Mouse (Mus musculus): Measurements from ENCODE around the gene Mtx1.

Mtx1 gene

GRCm38 (mm10) chr3:89214681-89215411, 12.0 kb downstream of the Mtx1 start, which contains the start of gene Thbs3:
TSS of gene Thbs3 (plus strand) at chr3:89215180.
- no peak for DNase-seq (ENCODE audit: low spot score in 2 of 2)

DNA sequence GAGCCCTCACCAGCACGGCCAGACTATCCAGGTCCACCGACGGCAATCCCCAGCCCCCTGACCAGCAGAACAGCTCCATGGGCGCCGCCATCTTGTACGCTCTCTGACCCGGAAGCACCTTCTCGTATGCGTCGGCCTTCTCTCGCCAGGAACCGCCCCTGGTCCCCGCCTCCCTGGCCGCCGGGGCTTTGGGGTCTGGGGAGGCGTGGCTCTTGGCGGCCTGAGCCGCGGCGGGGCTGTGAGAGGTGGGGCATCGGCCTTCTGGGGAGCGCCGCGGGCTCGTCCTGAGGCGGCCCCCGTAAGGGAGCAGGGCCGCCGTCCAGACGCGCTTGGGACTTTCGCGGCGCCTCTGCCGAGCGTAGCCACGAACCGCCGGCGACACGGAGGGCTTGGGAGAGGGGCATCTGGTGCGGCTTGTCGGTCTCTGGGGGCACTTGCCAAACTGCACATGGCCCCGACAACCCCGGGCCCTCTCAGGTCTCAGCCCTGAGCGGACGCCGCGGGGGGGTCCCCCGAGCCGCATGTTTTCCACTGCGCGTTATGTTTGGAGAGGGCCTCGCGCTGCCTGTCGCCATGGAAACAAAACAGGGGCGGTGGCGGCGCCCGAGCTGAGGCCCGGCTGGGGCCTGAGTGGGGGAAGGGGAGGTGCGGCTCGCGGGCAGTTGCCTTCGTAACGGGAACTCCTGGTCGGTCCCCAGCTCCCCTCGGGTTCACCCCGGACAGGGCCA, 12.9 kb downstream of the Mtx1 start:
- DNase-seq (ENCODE audit: low spot score in 2 of 2), result peak; percentile 78 to 84

GRCm38 (mm10) chr3:89210731-89211130, 16.2 kb downstream of the Mtx1 start:
- no peak for DNase-seq (ENCODE audit: low spot score in 2 of 2)

GRCm38 (mm10) chr3:89210162-89210561, 16.7 kb downstream of the Mtx1 start:
- no peak for DNase-seq (ENCODE audit: low spot score in 2 of 2)

DNA sequence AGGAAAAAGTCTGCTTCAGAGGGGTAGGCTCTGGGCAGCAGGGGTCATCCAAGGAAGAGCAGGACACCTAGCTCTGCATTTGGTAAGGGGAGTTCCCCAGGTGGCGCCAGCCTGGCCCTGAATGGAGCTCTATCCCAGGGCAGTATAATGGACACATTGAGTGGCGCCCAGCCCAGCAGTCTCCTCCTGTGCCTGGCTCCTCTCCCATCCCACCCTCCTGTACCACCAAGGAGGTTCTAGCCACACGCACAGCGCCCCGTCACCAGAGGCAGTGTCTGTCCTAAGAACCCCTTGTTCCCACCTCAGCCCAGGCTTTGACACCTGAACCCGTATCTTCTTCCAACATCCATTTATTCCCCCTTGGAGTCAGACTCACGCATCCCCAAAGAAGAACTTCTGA, 17.2 kb downstream of the Mtx1 start:
- DNase-seq (ENCODE audit: low spot score in 2 of 2), result no peak

DNA sequence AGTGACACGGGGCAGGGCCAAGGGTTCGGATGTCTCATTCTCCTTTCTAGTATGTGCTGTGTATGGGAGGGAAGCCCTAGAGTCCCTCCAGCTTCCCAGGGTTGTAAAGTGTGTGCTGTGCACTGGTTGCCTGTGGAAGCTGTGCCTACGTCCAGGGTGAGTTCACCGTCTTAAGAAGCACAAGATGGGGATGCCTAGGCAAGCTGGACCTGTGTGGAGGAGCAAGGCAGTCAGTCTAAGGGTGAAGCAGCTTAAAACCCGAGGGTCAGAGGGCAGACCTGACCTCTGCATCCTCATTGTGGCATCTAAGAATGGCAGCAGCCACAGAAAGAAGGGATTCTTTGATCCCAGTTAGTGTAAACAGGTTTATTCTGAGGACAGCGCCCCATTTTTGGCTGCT, 18.2 kb downstream of the Mtx1 start:
- no peak for DNase-seq (ENCODE audit: low spot score in 2 of 2)

DNA sequence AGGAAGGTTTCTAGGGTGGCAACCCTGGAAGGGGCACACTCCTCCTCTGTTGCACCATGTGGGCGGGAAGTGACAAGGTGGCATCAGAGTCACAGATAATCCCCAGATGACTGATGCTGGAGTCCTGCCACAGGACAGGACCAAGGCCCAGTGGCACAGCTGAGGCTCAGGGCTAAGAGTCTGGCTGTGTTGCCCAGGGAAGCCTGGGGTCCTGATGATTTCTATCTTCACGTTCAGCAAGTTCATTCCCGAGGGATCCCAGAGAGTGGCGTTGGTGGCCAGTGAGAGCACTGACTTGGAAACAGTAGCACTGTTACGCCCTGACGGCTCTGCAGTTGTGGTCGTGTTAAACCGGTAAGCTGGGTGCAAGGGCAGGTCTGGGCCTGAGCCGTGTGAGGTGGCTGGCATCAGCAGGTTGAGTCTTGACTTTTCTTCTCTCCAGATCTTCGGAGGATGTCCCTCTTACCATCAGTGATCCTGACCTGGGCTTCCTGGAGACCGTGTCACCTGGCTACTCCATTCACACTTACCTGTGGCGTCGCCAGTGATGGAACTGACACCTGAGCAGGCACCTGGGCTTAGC, 18.7 kb downstream of the Mtx1 start:
- DNase-seq (ENCODE audit: low spot score in 2 of 2), result no peak

GRCm38 (mm10) chr3:89206695-89207094, 20.2 kb downstream of the Mtx1 start:
- no peak for DNase-seq (ENCODE audit: low spot score in 2 of 2)

DNA sequence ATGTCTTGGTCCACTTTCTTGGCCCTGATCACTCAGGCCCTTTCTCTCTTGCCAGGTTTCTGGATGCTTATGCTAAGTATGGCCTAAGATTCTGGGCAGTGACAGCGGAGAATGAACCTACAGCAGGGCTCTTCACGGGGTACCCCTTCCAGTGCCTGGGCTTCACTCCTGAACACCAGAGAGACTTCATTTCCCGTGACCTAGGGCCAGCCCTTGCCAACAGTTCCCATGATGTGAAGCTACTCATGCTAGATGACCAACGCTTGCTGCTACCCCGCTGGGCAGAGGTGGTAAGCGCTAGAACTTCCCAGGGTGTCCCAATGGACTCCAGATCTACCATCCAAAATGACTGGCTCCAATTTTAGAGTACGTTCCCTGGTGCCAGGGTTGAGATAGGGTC, 20.8 kb downstream of the Mtx1 start:
- no peak for DNase-seq (ENCODE audit: low spot score in 2 of 2)

- no peak for DNase-seq (ENCODE audit: low spot score in 2 of 2)
Measured at GRCm38 (mm10) chr3:89203142-89203514, 23.8 kb downstream of the Mtx1 start.

DNA sequence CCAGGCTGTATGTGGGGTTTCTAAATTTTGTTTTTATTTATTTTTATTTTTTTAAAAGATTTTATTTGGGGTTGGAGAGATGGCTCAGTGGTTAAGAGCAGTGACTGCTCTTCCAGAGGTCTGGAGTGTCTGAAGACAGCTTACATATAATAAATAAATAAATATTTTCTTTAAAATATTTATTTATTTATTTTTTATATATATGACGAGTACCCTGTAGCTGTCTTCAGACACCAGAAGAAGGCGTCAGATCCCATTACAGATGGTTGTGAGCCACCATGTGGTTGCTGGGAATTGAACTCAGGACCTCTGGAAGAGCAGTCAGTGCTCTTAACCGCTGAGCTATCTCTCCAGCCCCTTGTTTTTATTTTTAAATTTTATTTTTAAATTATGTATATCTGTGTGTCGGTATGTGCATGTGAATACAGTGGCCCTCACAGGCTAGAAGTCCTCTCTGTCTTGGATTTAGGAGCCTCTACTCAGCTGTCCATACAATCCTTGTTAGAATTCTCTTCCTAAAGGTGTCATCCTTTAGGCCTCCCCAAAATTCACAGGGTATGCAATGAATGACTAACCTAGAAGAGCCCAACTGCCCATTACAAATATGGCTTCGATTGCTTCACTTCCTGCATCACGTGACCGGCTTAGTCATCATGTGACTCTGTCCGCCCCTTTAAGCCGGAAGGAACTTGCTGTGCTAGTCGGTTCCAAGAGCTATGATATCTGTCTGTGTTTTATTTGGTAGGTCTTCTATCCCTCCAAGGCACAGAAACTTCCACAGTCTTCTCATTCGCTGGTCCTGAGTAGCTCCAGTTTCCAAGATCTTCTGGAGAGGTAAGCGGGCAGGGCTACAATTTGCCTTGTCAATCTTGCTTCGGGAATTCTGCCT, 24.4 kb downstream of the Mtx1 start, which contains the start of gene Gba:
Gba (plus strand) TSS at position 676 of the 889 bp plus-strand sequence.
- DNase-seq (ENCODE audit: low spot score in 2 of 2), result peak; percentile 78 to 84

DNA sequence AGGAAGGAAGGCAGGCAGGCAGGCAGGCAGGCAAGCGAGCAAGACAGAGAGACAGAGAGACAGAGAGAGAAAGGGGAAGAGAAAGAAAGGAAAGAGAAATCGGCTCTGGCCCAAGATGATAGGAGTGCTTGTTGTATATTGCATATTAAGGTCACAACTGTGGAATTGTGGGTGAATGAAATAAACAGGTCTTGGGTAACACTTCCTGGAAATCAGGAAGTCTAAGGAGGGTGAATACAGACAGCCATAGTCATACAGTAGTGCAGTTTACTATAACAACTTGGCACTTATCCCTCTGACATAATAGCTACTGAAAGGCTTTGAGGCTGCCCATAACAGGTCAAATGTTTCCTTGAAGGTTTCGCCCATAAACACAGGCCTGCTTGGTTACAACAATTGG, 27.0 kb downstream of the Mtx1 start:
- DNase-seq (ENCODE audit: low spot score in 2 of 2), result no peak

DNA sequence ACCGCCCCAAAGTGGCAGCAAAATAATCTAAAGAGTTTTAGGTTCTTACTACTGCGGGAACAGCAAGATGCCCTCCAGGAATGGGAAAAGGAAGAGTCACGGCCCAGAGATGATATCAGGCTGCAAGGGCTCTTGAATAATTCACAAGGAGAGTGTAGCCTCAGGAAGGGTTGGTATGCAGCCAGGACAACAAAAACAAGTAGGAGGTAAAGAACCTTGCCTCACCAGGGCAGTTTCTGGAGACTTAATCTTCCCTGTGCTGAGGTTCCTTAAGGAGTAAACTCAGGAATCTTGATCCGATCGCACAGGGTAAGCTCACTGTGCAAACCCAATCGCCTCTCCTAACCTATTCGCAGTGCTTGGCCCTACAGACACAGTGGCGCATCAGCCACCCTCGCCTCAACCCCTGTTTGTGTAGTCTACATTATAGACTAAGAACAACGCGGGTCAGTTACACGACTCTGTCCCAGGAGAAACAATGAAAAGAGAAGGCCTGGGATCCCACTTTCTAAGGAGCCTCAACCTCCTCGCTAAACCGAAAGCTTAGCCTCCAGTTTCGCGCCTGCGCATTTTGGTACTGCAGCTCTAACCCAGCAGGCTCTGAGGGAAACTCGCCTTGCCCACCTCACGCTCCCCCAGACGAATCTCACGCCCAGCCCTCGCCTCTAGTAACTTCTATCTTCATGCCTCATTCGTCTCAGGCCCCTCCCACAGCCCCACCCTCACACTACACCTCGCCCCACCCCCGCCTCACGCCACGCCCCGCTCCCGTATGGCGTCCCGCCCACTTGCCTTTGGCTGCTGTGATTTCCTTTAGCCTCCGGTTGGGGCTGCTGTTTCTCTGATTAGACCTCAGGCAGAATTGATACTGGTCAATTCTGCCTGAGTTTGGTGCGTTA, 30.7 kb downstream of the Mtx1 start:
- peak; percentile 55 to 68 for DNase-seq (ENCODE audit: low spot score in 2 of 2)

DNA sequence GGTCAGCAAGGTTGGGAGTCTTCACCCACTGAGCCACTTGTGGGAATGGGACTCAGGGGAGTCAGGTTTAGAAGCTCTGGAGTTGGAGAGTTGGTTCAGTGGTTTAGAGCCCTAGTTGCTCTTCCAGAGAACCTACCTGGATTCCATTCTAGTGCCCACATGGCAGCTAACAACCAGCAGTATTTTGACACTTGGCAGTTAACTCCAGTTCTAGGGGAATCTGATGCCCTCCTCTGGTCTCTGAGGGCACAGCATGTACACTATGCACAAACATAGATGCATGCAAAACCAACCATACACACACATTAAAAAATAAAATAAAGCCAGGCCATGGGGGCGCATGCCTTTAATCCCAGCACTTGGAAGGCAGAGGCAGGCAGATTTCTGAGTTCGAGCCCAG, 33.0 kb downstream of the Mtx1 start:
- no peak for DNase-seq (ENCODE audit: low spot score in 2 of 2)

- DNase-seq (ENCODE audit: low spot score in 2 of 2), result no peak
Measured at GRCm38 (mm10) chr3:89193351-89193750, 33.5 kb downstream of the Mtx1 start.

DNA sequence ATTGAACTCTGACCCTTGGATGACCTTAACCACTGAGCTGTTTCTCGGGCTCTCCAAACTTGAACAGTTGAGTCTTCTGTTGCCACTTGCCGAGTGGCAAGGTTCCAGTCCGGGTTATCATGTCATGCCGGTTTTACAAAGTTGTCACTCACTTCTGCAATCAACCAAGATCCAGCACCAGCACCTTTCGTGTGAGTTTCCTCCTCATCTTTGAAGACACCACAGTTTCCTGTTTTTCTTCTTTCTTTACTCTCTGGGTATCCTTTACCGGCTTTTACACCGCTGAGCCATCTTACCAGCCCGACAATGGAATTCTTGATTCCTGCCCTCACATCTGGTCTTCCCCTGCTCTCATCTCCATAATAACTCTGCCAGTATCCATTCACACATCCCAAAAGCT, 36.5 kb downstream of the Mtx1 start:
- no peak for DNase-seq (ENCODE audit: low spot score in 2 of 2)

- no peak for DNase-seq (ENCODE audit: low spot score in 2 of 2)
Measured at GRCm38 (mm10) chr3:89188478-89188875, 38.4 kb downstream of the Mtx1 start.

GRCm38 (mm10) chr3:89187690-89188477, 39.0 kb downstream of the Mtx1 start:
- DNase-seq (ENCODE audit: low spot score in 2 of 2), result no peak

- DNase-seq (ENCODE audit: low spot score in 2 of 2), result no peak
Measured at GRCm38 (mm10) chr3:89187197-89187596, 39.7 kb downstream of the Mtx1 start.

GRCm38 (mm10) chr3:89183959-89184315, 43.0 kb downstream of the Mtx1 start:
- DNase-seq (ENCODE audit: low spot score in 2 of 2), result no peak

Data from frontal cortex, postnatal 25 days (tissue).